Mouse (Mus musculus): Measurements from ENCODE around the gene Scg3. TPM values are rescaled to one million over a fixed set of nuclear protein-coding genes. Genes with fewer than 3 reads are reported as not detected.
"Not testable (repeated sequence)": the region's sequence is repeated elsewhere in the genome, so short reads cannot be mapped to it uniquely, and the experiment has no call there.

The Scg3 gene
- total RNA-seq, 2 experiments from 2014 or later: 306 to 314 TPM

DNA sequence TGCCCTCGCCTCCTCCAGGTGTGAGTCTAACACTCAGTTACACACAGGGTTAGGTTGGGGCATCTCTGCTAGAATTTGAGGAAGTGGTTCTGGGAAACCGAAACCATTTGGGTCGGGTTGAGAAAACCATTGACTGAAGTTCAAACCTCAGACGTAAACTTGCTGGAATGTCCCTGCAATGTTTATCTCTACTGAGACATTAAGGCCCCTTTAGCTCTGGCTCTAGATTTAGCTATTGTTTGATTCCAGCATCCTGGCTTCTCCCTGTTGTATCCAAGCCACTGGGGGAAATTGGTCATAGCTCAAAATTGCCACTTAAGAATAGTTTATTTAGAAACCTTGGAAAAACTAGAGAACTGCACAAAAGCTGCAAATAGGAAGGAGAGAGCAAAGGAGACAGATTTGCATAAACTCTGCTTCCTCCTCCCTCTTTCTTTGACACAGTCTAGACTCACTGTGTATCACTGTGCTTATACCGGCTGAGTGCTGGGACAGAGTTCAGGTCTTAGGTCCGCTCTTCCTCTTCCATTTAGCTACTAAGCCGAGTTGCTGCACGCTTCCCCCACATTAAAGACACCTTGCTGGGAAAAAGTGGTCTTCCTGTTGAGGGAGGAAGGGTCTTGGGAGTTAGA lies 52.9 kb downstream of the Scg3 start:
- DNase-seq (ENCODE audit: extremely low spot score in 1 of 2, low spot score in 1 of 2): no peak

DNA sequence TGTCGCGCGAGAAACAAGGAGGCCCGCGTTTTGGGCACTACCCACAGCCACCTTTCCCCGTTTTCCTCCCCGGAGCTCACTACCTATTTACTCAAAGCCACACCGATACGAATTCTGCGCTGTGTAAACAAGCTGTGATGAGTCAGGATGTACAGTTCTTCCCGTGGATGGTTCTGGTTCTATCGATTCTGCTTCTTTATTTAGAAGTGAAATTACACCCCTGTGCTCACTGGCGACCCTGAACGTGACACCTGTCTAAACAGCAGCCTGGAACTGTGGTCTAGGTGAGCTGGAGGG lies 57.6 kb downstream of the Scg3 start:
- no peak for DNase-seq (ENCODE audit: extremely low spot score in 1 of 2, low spot score in 1 of 2)

DNA sequence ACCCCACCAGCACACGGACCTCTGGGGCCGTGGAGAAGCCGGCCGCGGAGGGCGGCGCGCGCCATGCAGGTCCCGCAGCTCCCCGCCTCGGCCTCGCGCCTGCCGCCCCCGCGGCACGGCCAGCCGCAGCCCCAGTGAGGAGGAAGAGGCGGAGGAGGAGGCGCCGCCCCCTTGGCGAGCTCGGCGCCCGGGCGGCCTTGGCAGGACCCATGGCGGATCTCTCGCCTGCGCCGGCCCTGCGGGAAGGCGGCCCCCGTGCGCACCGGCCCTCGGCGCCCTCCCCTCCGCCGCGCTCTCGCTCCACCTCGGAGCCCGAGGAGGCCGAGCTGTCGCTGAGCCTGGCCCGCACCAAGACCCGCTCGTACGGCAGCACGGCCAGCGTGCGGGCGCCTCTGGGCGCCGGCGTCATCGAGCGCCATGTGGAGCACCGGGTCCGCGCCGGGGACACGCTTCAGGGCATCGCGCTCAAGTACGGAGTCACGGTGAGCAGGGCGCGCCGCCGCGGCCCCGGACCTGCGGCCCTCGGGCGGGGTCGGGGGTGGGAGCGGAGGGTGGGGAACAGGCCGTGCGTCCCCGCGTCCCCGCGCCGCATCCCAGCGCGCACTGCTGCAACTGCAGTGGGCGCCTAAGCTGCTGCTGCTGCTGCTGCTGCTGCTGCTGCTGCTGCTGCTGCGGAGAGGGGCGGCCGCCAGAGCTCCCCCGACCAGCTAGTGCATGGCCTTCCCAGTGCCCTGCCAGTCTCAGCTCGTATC lies 58.1 kb downstream of the Scg3 start, which contains the start of gene Lysmd2:
Gene Lysmd2 (plus strand): TSS at position 186 of the 752 bp plus-strand sequence.
- peak; percentile 52 to 65 for DNase-seq (ENCODE audit: extremely low spot score in 1 of 2, low spot score in 1 of 2)

DNA sequence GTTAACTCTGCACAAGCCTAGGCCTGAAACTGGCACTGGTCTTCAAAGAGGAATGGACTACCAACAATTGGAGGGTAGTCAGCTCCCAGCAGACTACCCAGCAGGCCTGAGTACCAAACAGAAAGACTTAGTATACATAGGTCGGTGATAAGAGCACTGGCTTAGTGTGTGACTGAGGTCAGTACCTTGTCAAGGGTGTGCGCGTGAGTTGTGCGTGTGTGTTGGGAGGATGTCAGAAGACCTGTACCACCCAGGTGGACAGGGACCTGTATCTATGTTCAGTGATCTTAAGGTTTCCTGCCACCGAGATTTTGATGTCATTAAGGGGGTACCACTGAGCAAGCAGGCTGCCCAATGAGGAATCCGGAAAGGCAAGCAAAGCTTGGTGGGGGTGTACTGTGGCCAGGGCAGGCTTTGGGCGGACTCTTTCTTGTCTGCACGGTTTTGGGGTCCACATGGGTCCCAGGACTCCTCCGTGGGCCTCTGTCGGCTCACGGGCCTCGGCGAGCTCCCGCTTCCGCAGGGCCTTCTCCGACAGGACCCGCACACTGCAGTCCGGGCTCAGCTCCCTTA lies 58.8 kb downstream of the Scg3 start:
- DNase-seq (ENCODE audit: extremely low spot score in 1 of 2, low spot score in 1 of 2): peak in 1 of 2 experiments; percentile 19

DNA sequence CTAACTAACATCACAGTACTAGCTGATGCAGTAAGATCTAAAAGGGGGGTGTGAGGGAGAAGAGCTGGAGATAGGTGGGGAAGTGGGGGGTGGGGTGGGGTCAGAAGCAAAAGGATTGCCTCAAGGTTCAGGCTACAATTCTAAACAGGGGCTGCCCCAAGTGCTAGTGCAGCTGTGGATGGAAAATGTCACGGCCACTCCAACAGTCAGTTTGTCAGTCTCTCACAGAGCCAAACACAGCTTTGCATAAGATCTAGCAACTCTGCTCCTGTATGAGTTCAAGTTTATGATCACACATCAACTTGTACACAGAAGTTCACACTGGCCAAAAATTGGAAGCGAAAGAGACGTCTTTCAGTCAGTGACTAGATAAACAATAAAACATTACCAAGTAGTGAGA lies 62.4 kb downstream of the Scg3 start:
- DNase-seq (ENCODE audit: extremely low spot score in 1 of 2, low spot score in 1 of 2): no peak

DNA sequence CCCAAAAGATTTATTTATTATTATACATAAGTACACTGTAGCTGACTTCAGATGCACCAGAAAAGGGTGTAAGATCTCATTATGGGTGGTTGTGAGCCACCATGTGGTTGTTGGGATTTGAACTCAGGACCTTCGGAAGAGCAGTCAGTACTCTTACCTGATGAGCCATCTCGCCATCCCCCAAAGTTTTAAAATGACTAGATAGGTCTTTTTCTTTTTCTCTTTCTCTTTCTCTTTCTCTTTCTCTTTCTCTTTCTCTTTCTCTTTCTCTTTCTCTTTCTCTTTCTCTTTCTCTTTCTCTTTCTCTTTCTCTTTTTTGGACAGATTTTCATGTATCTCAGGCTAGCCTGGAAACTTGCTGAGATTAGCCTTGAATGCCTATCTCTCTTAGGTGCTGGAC lies 64.1 kb downstream of the Scg3 start:
- DNase-seq (ENCODE audit: extremely low spot score in 1 of 2, low spot score in 1 of 2): not testable (repeated sequence)

DNA sequence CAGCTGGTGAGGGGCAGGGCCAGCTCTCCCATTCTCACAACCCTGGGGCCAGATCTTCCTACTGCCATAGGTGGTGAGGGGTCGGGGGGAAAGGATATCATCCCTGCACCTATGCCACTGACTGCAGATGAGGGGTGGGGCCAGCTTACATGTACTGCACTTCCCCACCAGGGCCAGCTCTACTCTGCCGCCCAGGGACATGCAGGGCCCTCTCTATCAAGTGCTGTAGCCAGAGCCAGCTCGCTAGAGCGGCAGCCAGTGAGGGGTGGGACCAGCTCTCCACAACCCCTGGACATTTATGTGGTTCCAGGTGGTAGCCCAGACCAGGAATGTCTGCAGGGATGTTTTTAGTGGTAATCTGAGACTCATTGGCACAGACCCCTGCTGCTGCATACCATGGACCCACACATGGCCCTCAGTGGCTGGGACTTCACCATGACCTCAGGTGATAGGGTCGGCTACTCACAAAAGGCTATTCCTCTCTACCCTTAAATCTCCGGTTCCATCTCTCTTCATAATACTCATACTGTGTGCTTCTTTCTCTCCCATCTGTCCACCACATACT lies 64.9 kb downstream of the Scg3 start:
- no peak for DNase-seq (ENCODE audit: extremely low spot score in 1 of 2, low spot score in 1 of 2)

DNA sequence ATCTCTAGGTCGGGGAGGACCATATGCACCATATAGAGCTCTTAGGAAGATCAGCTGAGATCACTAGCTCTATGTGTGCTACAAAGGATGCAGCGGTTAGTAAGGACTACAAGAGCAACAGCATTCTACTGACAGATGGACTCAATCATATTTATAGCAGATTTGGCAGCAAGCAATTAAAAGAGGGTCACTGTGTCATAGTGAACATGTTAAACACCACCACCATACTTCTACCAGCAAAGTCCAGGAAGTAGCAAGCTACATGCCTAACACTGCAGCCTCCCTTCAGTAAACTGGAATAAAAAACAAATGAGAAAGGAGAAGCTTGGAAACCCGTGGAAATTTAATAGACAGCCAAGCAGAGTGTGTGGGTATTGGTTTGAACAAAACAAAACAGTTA lies 67.3 kb downstream of the Scg3 start:
- DNase-seq (ENCODE audit: extremely low spot score in 1 of 2, low spot score in 1 of 2): no peak

DNA sequence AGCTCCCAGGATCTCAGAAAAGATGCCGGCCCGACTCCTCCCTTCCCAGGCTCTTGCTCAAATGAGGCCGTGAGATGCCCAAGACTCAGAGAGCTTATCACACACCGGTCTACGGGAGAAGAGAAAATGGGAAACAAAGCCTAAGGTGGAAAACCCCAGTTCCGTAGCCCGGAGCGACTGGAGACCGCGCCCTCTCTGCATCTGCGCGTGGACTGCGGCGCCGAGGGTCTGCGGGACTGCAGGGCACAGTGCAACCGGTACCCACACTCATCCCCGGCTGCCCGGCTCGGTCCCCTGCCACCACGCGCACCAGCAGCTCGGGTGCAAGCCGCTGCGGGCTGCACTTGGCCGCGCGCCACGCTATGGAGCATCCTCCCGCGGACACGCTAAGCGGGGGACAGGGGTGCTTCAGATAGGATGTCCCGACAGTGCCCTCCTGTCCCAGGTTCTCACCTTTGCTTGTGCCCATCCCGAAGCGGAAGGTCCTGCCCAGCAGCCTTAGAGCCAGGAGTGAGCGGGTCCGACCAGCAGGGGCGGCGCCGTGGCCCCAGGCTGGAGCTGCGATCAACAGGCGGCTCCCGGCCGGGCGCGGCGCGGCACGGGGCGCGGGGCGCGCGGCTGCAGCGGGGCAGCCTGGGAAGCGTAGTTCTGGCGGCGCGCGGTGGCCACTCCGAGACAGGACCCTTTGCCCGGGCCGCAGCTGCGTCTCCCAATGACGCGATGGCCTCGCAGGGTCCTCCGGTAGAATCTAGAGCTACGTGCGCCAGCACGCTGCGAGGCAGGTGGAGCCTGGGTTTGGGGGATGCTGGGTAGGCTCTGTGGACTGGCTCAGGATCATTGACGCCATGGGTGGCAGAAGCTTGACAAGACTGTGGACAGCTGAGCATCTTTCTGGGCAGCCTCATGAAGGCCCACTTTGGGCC lies 73.0 kb downstream of the Scg3 start, which contains the start of gene Tmod2:
Gene Tmod2 (minus strand): TSS at position 755 of the 923 bp plus-strand sequence.
- DNase-seq (ENCODE audit: extremely low spot score in 1 of 2, low spot score in 1 of 2): peak; percentile 63 to 77

DNA sequence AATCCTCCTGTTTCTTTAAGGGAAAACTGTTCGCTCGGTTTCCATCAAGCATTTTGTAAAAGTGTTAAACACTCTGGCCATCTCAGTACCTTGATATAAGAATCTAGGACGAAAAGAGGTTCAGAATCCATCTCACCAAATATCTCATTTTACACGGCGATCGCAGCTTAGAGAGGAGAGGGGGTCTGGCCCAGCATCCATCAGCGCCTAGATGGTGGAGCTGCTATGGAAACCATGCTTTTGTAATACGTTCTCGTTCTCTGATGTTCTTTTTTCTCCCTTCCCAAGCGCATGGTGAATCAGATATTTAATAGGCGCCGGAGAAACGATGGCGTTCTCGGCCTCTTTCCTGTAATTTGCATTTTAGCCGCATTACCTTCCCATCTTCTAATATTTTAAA lies 73.9 kb downstream of the Scg3 start:
- DNase-seq (ENCODE audit: extremely low spot score in 1 of 2, low spot score in 1 of 2): no peak

DNA sequence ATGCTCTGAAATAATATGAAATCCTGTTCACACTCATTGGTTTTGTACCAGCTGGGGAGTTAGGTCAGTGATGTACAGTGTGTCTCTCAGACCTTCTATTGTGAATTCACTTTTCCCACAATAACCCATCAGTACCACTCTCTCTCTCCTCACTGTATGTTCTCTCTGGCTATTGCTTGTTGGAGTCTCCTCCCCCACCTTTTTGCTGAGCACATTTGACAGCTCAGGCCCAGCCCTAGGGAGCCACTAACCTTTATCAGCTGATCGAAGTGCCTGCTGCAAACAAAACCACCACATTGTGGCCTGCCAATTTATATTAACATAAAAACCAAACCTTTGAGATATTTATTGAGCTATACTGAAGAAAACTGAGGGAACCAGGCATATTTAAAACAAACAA lies 74.4 kb downstream of the Scg3 start:
- no peak for DNase-seq (ENCODE audit: extremely low spot score in 1 of 2, low spot score in 1 of 2)

DNA sequence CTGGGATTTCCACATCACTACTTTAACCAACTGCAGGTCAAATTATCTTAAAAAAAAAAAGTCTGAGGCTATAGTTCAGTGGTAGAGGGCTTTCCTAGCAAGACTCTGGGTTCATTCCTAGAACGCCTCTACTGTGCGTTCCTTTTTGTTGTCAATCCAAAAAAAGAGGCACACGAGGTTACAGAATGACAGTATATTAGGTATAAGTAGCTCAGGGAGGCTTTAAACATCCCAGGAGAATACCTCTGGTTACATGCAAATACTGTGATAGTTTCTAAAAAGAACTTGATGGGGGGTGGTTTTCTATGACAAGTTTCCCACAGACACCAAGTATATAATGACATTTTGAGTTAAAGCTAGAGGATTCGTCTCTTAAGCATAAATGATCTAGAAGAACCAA lies 76.4 kb downstream of the Scg3 start:
- DNase-seq (ENCODE audit: extremely low spot score in 1 of 2, low spot score in 1 of 2): no peak

DNA sequence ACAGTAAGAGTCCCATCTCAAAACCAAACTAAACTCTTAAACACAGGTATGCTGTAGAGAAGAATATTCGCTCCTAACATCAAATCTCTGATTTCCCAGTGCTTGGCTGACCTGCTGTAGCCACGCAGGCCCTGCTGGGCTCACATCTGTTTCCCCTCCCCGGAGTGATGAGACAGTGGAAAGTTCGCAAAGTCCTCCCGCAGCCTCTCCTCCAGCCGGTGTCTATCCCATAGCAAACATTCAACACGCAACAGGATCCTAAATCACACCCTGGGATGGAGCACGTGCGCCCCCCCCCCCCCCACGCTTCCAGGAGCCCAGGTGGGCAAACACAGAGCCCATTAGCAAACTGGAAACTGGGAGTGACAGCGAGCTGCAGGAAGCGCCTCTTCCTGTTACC lies 82.3 kb downstream of the Scg3 start:
- DNase-seq (ENCODE audit: extremely low spot score in 1 of 2, low spot score in 1 of 2): no peak

DNA sequence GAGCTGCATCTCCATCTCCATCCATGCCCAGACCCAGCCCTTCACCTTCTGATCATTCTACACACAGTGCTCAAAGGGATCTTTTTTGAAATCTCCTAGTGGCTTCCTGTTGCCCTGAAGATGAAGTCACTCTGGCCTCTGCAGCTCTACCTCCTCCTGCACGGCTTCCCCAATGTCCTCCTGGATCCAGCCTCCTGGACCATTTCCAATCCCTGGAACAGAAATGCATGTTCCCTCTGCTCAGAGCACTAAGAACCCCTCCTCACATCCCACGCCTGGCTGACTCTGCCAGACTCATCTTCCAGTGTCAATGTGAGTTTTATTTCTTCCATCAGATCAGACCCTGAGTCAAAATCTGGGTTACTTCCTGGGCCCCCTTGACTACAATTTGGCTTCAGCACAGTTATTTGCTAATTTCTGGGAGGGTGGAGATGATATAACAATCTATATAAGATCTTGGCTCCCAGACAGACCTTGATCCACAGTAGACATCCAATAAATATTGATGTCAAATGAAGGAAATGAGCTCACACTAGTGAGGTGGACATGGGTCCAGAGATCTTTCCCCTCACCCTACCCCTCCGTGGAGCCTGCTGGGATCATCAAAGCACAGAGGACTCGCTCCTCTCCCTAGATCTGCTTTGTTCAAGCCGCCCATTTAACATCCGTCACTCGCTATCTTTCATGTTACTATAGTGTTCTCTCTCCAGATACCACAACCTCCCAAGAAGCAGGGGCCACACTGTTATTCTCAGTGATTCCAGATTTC lies 83.5 kb downstream of the Scg3 start:
- no peak for DNase-seq (ENCODE audit: extremely low spot score in 1 of 2, low spot score in 1 of 2)

DNA sequence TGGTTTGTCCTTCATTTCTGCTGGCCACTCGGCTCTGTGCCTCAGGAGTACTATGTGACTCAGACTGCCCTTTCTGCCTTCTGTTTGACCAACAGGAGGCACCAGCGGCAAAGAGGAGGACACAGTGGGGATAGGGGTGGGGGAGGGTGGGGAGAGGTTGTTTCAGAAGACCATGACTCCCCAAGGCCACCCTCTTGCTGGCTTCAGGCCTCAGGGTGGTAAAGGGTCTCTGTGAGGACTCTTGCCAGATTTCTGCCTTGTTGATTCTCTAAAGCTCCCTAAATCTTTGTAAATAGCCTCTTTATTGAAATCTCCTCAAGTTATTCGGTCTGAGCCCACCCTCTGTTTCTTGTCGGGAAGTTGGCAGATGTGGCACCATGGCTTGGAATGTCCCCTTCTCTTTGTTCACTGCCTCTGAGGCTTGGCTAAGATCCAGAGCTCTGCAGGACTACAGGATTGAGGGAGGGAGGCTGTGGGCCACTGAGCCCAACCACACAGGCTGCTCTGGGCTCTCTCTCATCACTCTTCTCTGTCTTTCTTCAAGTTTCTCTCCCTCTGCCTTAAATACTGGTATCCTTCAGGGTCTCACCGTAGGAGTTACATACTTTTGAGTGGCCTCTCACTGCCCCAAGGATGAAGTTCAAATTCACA lies 84.5 kb downstream of the Scg3 start:
- DNase-seq (ENCODE audit: extremely low spot score in 1 of 2, low spot score in 1 of 2): no peak

DNA sequence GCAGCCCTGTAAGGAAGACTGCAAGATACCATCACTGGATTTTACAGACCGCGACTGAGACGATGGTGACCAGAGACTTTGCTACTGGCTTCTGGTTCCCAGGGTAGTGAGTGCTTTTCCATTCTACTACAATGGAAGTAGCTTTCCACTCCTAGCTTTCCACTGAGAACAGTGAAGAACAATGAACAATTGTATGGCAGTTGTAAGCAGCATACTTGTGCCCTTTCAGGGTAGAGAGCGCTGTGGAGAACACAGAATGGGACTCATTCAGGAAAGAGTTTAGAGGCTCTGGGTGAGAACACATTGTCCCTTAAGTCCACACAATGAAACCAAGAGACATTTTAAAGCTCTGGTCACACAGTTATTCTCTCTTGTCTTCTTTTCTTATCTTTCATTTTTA lies 86.3 kb downstream of the Scg3 start:
- no peak for DNase-seq (ENCODE audit: extremely low spot score in 1 of 2, low spot score in 1 of 2)

DNA sequence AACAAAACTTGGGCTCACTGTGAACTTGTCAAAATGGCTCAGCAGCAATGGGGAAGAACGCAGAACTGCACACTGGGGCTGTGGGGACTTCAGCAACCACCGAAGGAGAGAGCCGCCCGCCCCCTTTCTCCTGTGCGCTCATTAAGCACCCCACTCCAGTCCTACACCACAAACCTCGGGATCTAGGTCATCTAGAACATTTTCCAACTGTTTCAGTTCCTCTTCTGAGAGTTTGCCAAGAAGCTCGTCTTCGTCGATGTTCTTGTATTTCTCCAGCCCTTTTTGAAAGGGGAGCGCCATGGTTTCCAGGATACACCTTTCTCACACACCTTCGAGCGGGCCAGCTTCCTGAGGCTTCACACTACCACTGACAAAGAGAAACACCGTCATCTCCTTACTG lies 86.8 kb downstream of the Scg3 start:
- DNase-seq (ENCODE audit: extremely low spot score in 1 of 2, low spot score in 1 of 2): no peak

DNA sequence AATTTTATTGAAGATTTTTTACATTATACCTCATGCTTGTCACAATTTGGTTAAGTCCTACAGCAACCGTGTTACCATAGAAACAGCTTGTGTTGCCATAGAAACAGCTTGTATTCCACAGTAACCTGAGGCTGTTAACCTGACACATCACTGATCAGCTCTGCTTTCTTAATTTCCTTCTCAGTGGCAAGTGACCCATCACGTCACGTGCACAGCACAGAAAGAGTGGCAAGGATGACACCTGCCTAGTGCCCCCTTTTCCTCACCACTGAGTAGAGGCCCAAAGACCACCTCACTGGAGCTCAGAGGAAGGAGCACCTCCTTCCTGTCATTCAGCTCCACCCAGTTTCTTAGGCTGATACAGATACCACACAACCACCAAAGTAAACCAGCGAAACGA lies 90.4 kb downstream of the Scg3 start:
- DNase-seq (ENCODE audit: extremely low spot score in 1 of 2, low spot score in 1 of 2): no peak

Measured in layer of hippocampus, postnatal 25 days (tissue).